Mouse (Mus musculus) forebrain, postnatal 0 days (tissue): Measurements from ENCODE around the gene Ucp2. TPM values are rescaled to one million over a fixed set of nuclear protein-coding genes. Genes with fewer than 3 reads are reported as not detected.

Experiments used
- ATAC-seq: fragments of 200-750 bp; cut with Nextera tagmentation; 2 replicates; pipeline ENCODE4 v1.8.0; 2017; ENCODE audit warnings: mild to moderate bottlenecking, moderate library complexity
- DNase-seq: peaks from one replicate; pipeline ENCODE4 v3.0.0-alpha.2; 2015
- H3K27ac ChIP-seq: fragments of 300-500 bp; sonication (generic); 2 replicates; pipeline ENCODE4 v1.5.1; 2014; ENCODE audit warnings: low read depth, mild to moderate bottlenecking, antibody characterized with exemption, low read length, moderate library complexity, mixed read lengths
- H3K27me3 ChIP-seq: fragments of 300-500 bp; sonication (generic); 2 replicates; pipeline ENCODE4 v1.6.1; 2014; ENCODE audit warnings: mild to moderate bottlenecking, low read length, mixed read lengths; ENCODE audit not compliant: insufficient read depth
- H3K36me3 ChIP-seq: fragments of 300-500 bp; sonication (generic); 2 replicates; pipeline ENCODE4 v1.6.1; 2014; ENCODE audit warnings: mild to moderate bottlenecking, moderate library complexity; ENCODE audit not compliant: insufficient read depth
- H3K4me1 ChIP-seq: fragments of 300-500 bp; sonication (generic); 2 replicates; pipeline ENCODE4 v1.6.1; 2014; ENCODE audit warnings: antibody characterized with exemption; ENCODE audit not compliant: insufficient read depth
- H3K4me2 ChIP-seq: fragments of 300-500 bp; sonication (generic); 2 replicates; pipeline ENCODE4 v1.6.1; 2014; ENCODE audit warnings: low read depth, mild to moderate bottlenecking, moderate library complexity
- H3K4me3 ChIP-seq: fragments of 300-500 bp; sonication (generic); 2 replicates; pipeline ENCODE4 v1.5.1; 2014; ENCODE audit warnings: low read depth, low read length, mixed read lengths
- H3K9ac ChIP-seq: fragments of 300-500 bp; sonication (generic); 2 replicates; pipeline ENCODE4 v1.6.1; 2014; ENCODE audit warnings: mild to moderate bottlenecking
- H3K9me3 ChIP-seq: fragments of 300-500 bp; sonication (generic); 2 replicates; pipeline ENCODE4 v1.6.1; 2016; ENCODE audit warnings: low read length
- CTCF ChIP-seq: sonication (generic); IDR thresholded peaks from 2 replicates; pipeline ENCODE4 v1.5.1; 2016; ENCODE audit warnings: antibody characterized with exemption, control low read depth, low read depth
- WGBS: fragments of 180-500 bp; shearing (Covaris S2); extraction: QIAGEN DNeasy Blood & Tissue Kit; methylation state at CpG from one replicate; pipeline ENCODE4 v1.1.7; 2014; 5-methylcytosine and 5-hydroxymethylcytosine counted together
- polyA plus RNA-seq: library from polyadenylated mRNA; unstranded; fragments of >200 nt; fragmentation: Nextera tagmentation; extraction: Ambion mirVana; gene quantifications from 2 replicates; pipeline ENCODE4 v1.2.1, GENCODE M21; 2015
- total RNA-seq: library from RNA; depleted of rRNA; stranded (reverse); fragments of >200 nt; gene quantifications from 2 replicates; pipeline ENCODE4 v1.2.3, GENCODE M21; 2014

Ucp2 gene
- total and polyA plus RNA-seq, 2 experiments from 2014 or later, result 88.3 to 106 TPM

DNA sequence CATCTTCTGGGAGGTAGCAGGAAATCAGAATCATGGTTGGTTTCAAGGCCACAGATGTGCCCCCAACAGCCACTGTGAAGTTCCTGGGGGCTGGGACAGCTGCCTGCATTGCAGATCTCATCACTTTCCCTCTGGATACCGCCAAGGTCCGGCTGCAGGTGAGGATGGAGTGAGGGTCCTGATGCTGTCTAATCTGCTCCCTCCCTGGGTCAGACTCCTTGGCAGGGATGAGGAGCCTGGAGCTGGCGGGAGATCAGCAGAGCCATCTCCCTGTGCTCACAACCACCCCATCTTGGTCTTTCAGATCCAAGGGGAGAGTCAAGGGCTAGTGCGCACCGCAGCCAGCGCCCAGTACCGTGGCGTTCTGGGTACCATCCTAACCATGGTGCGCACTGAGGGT lies 3.7 kb downstream of the Ucp2 start:
- TF ChIP-seq CTCF, result no peak
- no peak overlapping the region for H3K4me3 ChIP-seq
- peaks cover 20% of the 10 kb centered on the region for H3K4me1 ChIP-seq
- H3K27ac ChIP-seq, result no peak overlapping the region
- DNase-seq (no peak), ATAC-seq (no peak)
- no peaks in the 10 kb centered on the region for H3K9me3 ChIP-seq
- no peaks in the 10 kb centered on the region for H3K27me3 ChIP-seq
- no peak overlapping the region for H3K9ac ChIP-seq
- no peaks in the 10 kb centered on the region for H3K36me3 ChIP-seq
- 0 out of 2 replicates have a peak overlapping the region, but pooled peaks have one; percentile 8 for H3K4me2 ChIP-seq
- 98% methylated on average over 9 of the region's 9 CpGs for WGBS

DNA sequence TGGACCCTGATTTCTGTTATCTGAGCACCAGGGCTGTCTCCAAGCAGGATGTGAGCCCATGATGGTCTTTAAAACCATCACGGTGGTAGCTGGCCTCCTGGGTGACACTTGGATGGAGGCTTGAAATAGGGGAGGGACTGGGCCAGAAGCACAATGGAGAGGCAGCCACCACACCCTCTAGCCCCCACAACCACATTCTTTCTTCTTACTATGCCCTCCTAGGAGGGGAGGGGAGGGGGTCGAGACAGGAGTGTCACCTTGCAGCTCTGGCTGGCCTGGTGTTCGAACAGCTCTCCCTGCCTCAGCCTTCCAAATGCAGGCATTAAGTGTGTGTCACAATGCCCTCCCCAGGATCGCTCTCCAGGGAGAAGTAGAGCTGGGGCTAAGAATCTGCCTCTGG lies 4.3 kb downstream of the Ucp2 start:
- no peaks in the 10 kb centered on the region for H3K36me3 ChIP-seq
- no peak overlapping the region for H3K4me2 ChIP-seq
- no peak overlapping the region for H3K4me3 ChIP-seq
- H3K9me3 ChIP-seq, result no peaks in the 10 kb centered on the region
- 84% methylated on average over 4 of the region's 4 CpGs for WGBS
- H3K27ac ChIP-seq, result no peak overlapping the region
- no peak for TF ChIP-seq CTCF
- H3K27me3 ChIP-seq, result no peaks in the 10 kb centered on the region
- peaks cover 20% of the 10 kb centered on the region for H3K4me1 ChIP-seq
- ATAC-seq, result no peak
- no peak for DNase-seq
- H3K9ac ChIP-seq, result no peak overlapping the region

GRCm38 (mm10) chr7:100497982-100498381 lies 4.8 kb downstream of the Ucp2 start:
- WGBS, result 93% methylated on average over 13 of the region's 13 CpGs
- Histone ChIP-seq H3K9me3 (no peaks in the 10 kb centered on the region), H3K9ac (no peak overlapping the region), H3K27ac (no peak overlapping the region), H3K4me2 (no peak overlapping the region), H3K4me3 (no peak overlapping the region), H3K27me3 (no peaks in the 10 kb centered on the region), H3K4me1 (peaks cover 15% of the 10 kb centered on the region), H3K36me3 (no peaks in the 10 kb centered on the region)
- no peak for TF ChIP-seq CTCF
- no peak for ATAC-seq
- no peak for DNase-seq

DNA sequence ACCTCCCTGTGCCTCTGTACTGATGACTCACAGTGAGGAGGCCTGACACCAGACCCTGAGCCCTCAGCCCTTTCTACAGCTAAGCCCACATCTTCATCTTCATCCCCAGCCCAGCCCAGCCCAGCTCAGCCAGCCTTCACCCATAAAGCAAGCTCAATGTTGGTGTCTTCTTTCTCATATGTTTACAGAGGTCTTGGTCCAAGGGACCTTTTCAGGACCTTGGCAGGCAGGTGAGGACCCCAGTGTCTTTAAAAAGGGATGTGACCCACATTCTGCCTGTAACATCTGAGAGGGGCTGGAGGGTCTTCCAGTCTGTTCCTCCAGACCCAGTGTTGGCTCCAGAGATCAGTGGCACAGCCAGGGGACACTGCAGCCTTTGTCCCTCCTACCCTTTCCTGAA lies 6.3 kb downstream of the Ucp2 start:
- Histone ChIP-seq H3K9me3 (no peaks in the 10 kb centered on the region), H3K4me2 (no peak overlapping the region), H3K4me1 (0 out of 2 replicates have a peak, but pooled peaks cover 6% of the 10 kb centered on the region), H3K4me3 (no peak overlapping the region), H3K27ac (no peak overlapping the region), H3K9ac (no peak overlapping the region), H3K27me3 (no peaks in the 10 kb centered on the region), H3K36me3 (no peaks in the 10 kb centered on the region)
- ATAC-seq (no peak), DNase-seq (no peak)
- no peak for TF ChIP-seq CTCF

GRCm38 (mm10) chr7:100500276-100500977 lies 7.3 kb downstream of the Ucp2 start:
- no peak for TF ChIP-seq CTCF
- DNase-seq (no peak), ATAC-seq (no peak)
- WGBS, result 78% methylated on average over 16 of the region's 16 CpGs
- Histone ChIP-seq H3K4me1 (0 out of 2 replicates have a peak, but pooled peaks cover 6% of the 10 kb centered on the region), H3K4me2 (no peak overlapping the region), H3K4me3 (no peak overlapping the region), H3K9ac (no peak overlapping the region), H3K27ac (no peak overlapping the region), H3K36me3 (no peaks in the 10 kb centered on the region), H3K9me3 (no peaks in the 10 kb centered on the region), H3K27me3 (no peaks in the 10 kb centered on the region)

DNA sequence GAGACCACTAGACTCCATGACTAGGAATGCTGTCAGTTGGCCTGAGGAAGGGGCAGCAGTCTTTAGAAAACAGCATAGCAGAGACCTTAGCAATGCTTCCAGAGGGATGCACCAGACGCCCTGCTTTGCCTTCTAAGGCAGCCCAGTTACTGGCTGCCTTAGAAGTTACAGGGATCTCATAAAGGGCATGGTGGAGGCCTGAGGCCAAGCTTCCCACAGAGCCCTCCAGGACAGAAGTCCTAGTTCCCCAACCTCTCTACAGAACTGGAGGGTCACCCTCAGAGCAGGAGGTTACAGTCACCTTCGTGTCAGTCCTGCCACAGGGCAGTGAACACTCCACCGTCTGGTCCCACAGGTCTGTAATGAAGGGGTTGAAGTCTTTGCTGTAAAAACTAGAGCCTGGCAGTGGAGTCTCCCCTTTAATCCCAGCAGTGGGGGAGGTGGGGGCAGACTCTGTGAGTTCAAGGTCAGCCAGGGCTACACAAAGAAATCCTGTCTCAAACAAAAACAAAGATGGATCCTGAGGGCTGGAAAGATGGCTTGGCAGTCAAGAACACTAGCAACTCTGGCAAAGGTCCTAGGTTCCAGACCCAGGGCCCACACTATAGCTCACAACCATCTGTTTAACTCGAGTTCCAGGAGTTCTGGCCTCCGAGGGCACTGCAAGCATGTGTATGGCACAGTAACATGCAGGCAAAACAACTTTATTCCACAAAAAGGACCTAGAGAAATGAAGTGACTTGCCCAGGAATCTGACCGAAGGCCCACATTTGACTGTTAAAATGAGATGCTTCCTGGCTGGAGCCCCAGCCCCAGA lies 8.1 kb downstream of the Ucp2 start:
- 0 out of 2 replicates have a peak, but pooled peaks cover 2% of the 10 kb centered on the region for H3K4me1 ChIP-seq
- H3K27ac ChIP-seq, result no peak overlapping the region
- ATAC-seq, result no peak
- H3K4me3 ChIP-seq, result no peak overlapping the region
- no peaks in the 10 kb centered on the region for H3K36me3 ChIP-seq
- no peaks in the 10 kb centered on the region for H3K9me3 ChIP-seq
- H3K27me3 ChIP-seq, result no peaks in the 10 kb centered on the region
- H3K9ac ChIP-seq, result no peak overlapping the region
- H3K4me2 ChIP-seq, result no peak overlapping the region
- no peak for TF ChIP-seq CTCF
- DNase-seq, result no peak
- 66% methylated on average over 6 of the region's 6 CpGs for WGBS

DNA sequence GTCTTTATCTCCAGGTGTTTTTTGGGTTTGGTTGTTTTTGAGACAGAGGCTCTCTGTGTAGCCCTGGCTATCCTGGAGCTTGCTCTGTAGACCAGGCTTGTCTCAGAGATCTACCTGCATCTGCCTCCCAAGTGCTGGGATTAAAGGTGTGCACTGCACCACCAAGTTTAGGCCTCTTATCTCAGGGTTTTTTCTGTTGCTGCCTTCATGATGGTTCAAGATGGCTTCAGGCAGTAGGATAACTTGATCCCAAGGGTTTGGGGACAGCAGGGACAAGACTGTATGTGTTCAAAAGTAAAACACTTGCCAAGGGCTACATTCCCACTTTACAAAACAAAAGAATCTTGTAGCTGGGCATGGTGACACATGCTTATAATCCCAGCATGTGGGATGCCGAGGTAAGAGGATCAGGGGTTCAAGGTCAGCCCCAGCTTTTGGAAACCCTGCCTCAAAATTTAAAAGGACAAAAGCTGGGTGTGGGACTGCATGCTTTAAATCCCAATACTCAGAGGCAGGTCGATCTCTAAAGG lies 8.8 kb downstream of the Ucp2 start:
- no peaks in the 10 kb centered on the region for H3K9me3 ChIP-seq
- no peaks in the 10 kb centered on the region for H3K4me1 ChIP-seq
- H3K4me2 ChIP-seq, result no peak overlapping the region
- H3K27me3 ChIP-seq, result no peaks in the 10 kb centered on the region
- no peak for TF ChIP-seq CTCF
- ATAC-seq (no peak), DNase-seq (no peak)
- WGBS, result 62% methylated on average over 2 of the region's 2 CpGs
- H3K27ac ChIP-seq, result no peak overlapping the region
- H3K9ac ChIP-seq, result no peak overlapping the region
- no peak overlapping the region for H3K4me3 ChIP-seq
- H3K36me3 ChIP-seq, result no peaks in the 10 kb centered on the region
